In genomic region chr8:72265342-72265741, GRCm38 (mm10) we compare ENCODE assay signal across 15 mouse cellular contexts. TPM values are rescaled to one million over a fixed set of nuclear protein-coding genes. Genes with fewer than 3 reads are reported as not detected.
A peak's percentile ranks its signal among the peaks of the same experiment; 100 is the strongest.
DNase-seq lines count a peak whose midpoint lies in the region; ATAC-seq lines count a peak whose summit lies in the region.
"Had no signal": no experiment of that assay in that cellular context is flagged by ENCODE, and none has a peak within 500 bp of the region (broad histone marks: within the 10 kb centered on the region; RNA-seq: fewer than 3 reads in every experiment).

No protein-coding gene starts in this region.

- H3K4me1 ChIP-seq in kidney, embryonic 15.5 days = 0 out of 2 replicates have a peak, but pooled peaks cover 3% of the 10 kb centered on the region
- no peaks in the 10 kb centered on the region for H3K4me1 ChIP-seq in forebrain, embryonic 15.5 days
- H3K4me1 ChIP-seq: intestine, embryonic 15.5 days; midbrain, embryonic 12.5 days had no signal

- H3K9me3 ChIP-seq in kidney, embryonic 15.5 days (replicated peaks) = no peaks in the 10 kb centered on the region
- no peaks in the 10 kb centered on the region for H3K9me3 ChIP-seq in forebrain, embryonic 15.5 days
- H3K9me3 ChIP-seq: intestine, embryonic 15.5 days; midbrain, embryonic 12.5 days had no signal

- no peak overlapping the region for H3K27ac ChIP-seq in kidney, embryonic 15.5 days
- no peak overlapping the region for H3K27ac ChIP-seq in forebrain, embryonic 15.5 days (replicated peaks)
- H3K27ac ChIP-seq: intestine, embryonic 15.5 days; liver, embryonic 14.5 days; midbrain, embryonic 12.5 days had no signal

- no peaks in the 10 kb centered on the region for H3K27me3 ChIP-seq in kidney, embryonic 15.5 days
- H3K27me3 ChIP-seq in forebrain, embryonic 15.5 days = no peaks in the 10 kb centered on the region
- H3K27me3 ChIP-seq: intestine, embryonic 15.5 days; midbrain, embryonic 12.5 days had no signal

- H3K4me3 ChIP-seq in kidney, embryonic 15.5 days (replicated peaks) = no peak overlapping the region
- no peak overlapping the region for H3K4me3 ChIP-seq in forebrain, embryonic 15.5 days
- H3K4me3 ChIP-seq: intestine, embryonic 15.5 days; midbrain, embryonic 12.5 days had no signal

- DNase-seq in kidney, adult 18-20 months = peak; percentile 40
- DNase-seq in fibroblast of lung, adult 2 months (ENCODE audit: low read depth) = peak; percentile 58
- DNase-seq in heart, postnatal 4 days = peak; percentile 62
- peak; percentile 71 for DNase-seq in lung, postnatal 25 days (ENCODE audit: low spot score)
- no peak for DNase-seq in frontal cortex, postnatal 14 days (ENCODE audit: low spot score in 2 of 2)
- no peak for DNase-seq in embryo, embryonic 11 days

- H3K4me2 ChIP-seq in kidney, embryonic 15.5 days = no peak overlapping the region
- H3K4me2 ChIP-seq in forebrain, embryonic 15.5 days (replicated peaks) = no peak overlapping the region
- H3K4me2 ChIP-seq: intestine, embryonic 15.5 days; midbrain, embryonic 12.5 days had no signal

- H3K36me3 ChIP-seq in kidney, embryonic 15.5 days = no peaks in the 10 kb centered on the region
- H3K36me3 ChIP-seq in forebrain, embryonic 15.5 days = no peaks in the 10 kb centered on the region
- H3K36me3 ChIP-seq: intestine, embryonic 15.5 days; midbrain, embryonic 12.5 days had no signal

- 56% methylated on average over 5 of the region's 7 CpGs for WGBS in kidney, embryonic 15.5 days
- 59% methylated on average over 6 of the region's 7 CpGs for WGBS in forebrain, embryonic 15.5 days

- no peak overlapping the region for H3K9ac ChIP-seq in kidney, embryonic 15.5 days
- no peak overlapping the region for H3K9ac ChIP-seq in forebrain, embryonic 15.5 days (replicated peaks)
- H3K9ac ChIP-seq: intestine, embryonic 15.5 days; liver, embryonic 14.5 days; midbrain, embryonic 12.5 days had no signal

- ATAC-seq in kidney, embryonic 15.5 days (replicated peaks; ENCODE audit: low FRiP score) = no peak
- ATAC-seq in forebrain, embryonic 15.5 days (replicated peaks) = no peak
- ATAC-seq: intestine, embryonic 15.5 days had no signal

RNA-seq across cellular contexts. Expression of gene Ap1m1, which starts 25.5 kb away (rescaled TPM):
- 123 and 138 TPM in 2 replicates for polyA plus RNA-seq in kidney, embryonic 15.5 days (2015; fragmentation: Nextera tagmentation; extraction: Ambion mirVana)
- 10 to 100 TPM; 66.5 to 71.7 TPM for total RNA-seq in heart, postnatal 4 days (2021)
- polyA plus RNA-seq in forebrain, embryonic 15.5 days (2015; fragmentation: Nextera tagmentation; extraction: Ambion mirVana) = 248 and 252 TPM in 2 replicates

RNA-seq across cellular contexts. Expression of gene Gm10282, which starts 39.7 kb away (rescaled TPM):
- 29.0 and 30.3 TPM in 2 replicates for polyA plus RNA-seq in kidney, embryonic 15.5 days (2015; fragmentation: Nextera tagmentation; extraction: Ambion mirVana)
- 10 to 100 TPM; 34.9 to 36.3 TPM for total RNA-seq in heart, postnatal 4 days (2021)
- polyA plus RNA-seq in forebrain, embryonic 15.5 days (2015; fragmentation: Nextera tagmentation; extraction: Ambion mirVana) = 23.0 and 23.1 TPM in 2 replicates

RNA-seq across cellular contexts. Expression of gene Fam32a, which starts 45.8 kb away (rescaled TPM):
- polyA plus RNA-seq in kidney, embryonic 15.5 days (2015; fragmentation: Nextera tagmentation; extraction: Ambion mirVana) = 73.0 and 74.0 TPM in 2 replicates
- total RNA-seq in heart, postnatal 4 days (2021) = 10 to 100 TPM; 25.4 to 26.5 TPM
- 116 and 117 TPM in 2 replicates for polyA plus RNA-seq in forebrain, embryonic 15.5 days (2015; fragmentation: Nextera tagmentation; extraction: Ambion mirVana)

RNA-seq across cellular contexts. Expression of gene Gm11034, which starts 51.9 kb away (rescaled TPM):
- polyA plus RNA-seq in kidney, embryonic 15.5 days (2015; fragmentation: Nextera tagmentation; extraction: Ambion mirVana) = not detected in 2 replicates
- not detected for total RNA-seq in heart, postnatal 4 days (2021)
- polyA plus RNA-seq in forebrain, embryonic 15.5 days (2015; fragmentation: Nextera tagmentation; extraction: Ambion mirVana) = not detected in 2 replicates
- total RNA-seq: common myeloid progenitor, adult 5-6 weeks had no signal
- polyA plus RNA-seq: gonadal fat pad, adult 2 months; intestine, embryonic 15.5 days; liver, embryonic 14.5 days; midbrain, embryonic 12.5 days; neural tube, embryonic 14.5 days; testis, adult 2 months had no signal

RNA-seq across cellular contexts. Expression of gene Cib3, which starts 52.7 kb away (rescaled TPM):
- polyA plus RNA-seq in kidney, embryonic 15.5 days (2015; fragmentation: Nextera tagmentation; extraction: Ambion mirVana) = not detected in 2 replicates
- not detected for total RNA-seq in heart, postnatal 4 days (2021)
- not detected in 2 replicates for polyA plus RNA-seq in forebrain, embryonic 15.5 days (2015; fragmentation: Nextera tagmentation; extraction: Ambion mirVana)
- total RNA-seq: common myeloid progenitor, adult 5-6 weeks had no signal
- polyA plus RNA-seq: intestine, embryonic 15.5 days; midbrain, embryonic 12.5 days; neural tube, embryonic 14.5 days had no signal

Comparison
In these comparisons a context has a peak if more than half of its experiments do, and no peak if none do; other contexts are left out.
1. DNase-seq: peak in kidney, adult 18-20 months (single experiment), fibroblast of lung, adult 2 months (single experiment), heart, postnatal 4 days (single experiment) and lung, postnatal 25 days (single experiment); none in frontal cortex, postnatal 14 days (0 of 2) and embryo, embryonic 11 days (single experiment).